Mouse (Mus musculus) kidney, postnatal 0 days (tissue): ENCODE data around the gene Samd14. TPM values are rescaled to one million over a fixed set of nuclear protein-coding genes. Genes with fewer than 3 reads are reported as not detected.

ENCODE experiments used
- ATAC-seq: fragments of 200-750 bp; cut with Nextera tagmentation; replicated peaks from 2 replicates; pipeline ENCODE4 v1.8.0; 2017; ENCODE audit warnings: low read depth, moderate number of reproducible peaks, moderate TSS enrichment, moderate library complexity; ENCODE audit not compliant: low FRiP score
- DNase-seq: peaks from one replicate; pipeline ENCODE4 v3.0.0-alpha.2; 2016; ENCODE audit warnings: low spot score
- H3K27ac ChIP-seq: fragments of 300-500 bp; sonication (generic); 2 replicates; pipeline ENCODE4 v1.5.1; 2014; ENCODE audit warnings: mild to moderate bottlenecking
- H3K27me3 ChIP-seq: fragments of 300-500 bp; sonication (generic); 2 replicates; pipeline ENCODE4 v1.6.1; 2014; ENCODE audit warnings: low read length, mixed read lengths; ENCODE audit not compliant: insufficient read depth
- H3K36me3 ChIP-seq: fragments of 300-500 bp; sonication (generic); 2 replicates; pipeline ENCODE4 v1.6.1; 2014; ENCODE audit warnings: low read length, mixed read lengths; ENCODE audit not compliant: insufficient read depth
- H3K4me1 ChIP-seq: fragments of 300-500 bp; sonication (generic); replicated peaks from 2 replicates; pipeline ENCODE4 v1.6.1; 2014; ENCODE audit warnings: antibody characterized with exemption, low read length, mixed read lengths; ENCODE audit not compliant: insufficient read depth
- H3K4me2 ChIP-seq: fragments of 300-500 bp; sonication (generic); 2 replicates; pipeline ENCODE4 v1.6.1; 2014; ENCODE audit warnings: mild to moderate bottlenecking, low read length, moderate library complexity, mixed read lengths
- H3K4me3 ChIP-seq: fragments of 300-500 bp; sonication (generic); replicated peaks from 2 replicates; pipeline ENCODE4 v1.5.1; 2014; ENCODE audit warnings: low read depth, low read length
- H3K9ac ChIP-seq: fragments of 300-500 bp; sonication (generic); 2 replicates; pipeline ENCODE4 v1.6.1; 2014; ENCODE audit warnings: low read depth, low read length
- H3K9me3 ChIP-seq: fragments of 300-500 bp; sonication (generic); replicated peaks from 2 replicates; pipeline ENCODE4 v1.6.1; 2016; ENCODE audit warnings: low read length, inconsistent platforms, mixed read lengths
- CTCF ChIP-seq: IDR thresholded peaks from 2 replicates; pipeline ENCODE4 v1.5.1; 2016; ENCODE audit warnings: antibody characterized with exemption, low read depth, mild to moderate bottlenecking, moderate library complexity
- WGBS: fragments of 180-500 bp; shearing (Covaris S2); extraction: QIAGEN DNeasy Blood & Tissue Kit; methylation state at CpG from one replicate; pipeline ENCODE4 v1.1.7; 2014; 5-methylcytosine and 5-hydroxymethylcytosine counted together
- polyA plus RNA-seq: library from polyadenylated mRNA; unstranded; fragments of >200 nt; fragmentation: Nextera tagmentation; extraction: Ambion mirVana; gene quantifications from 2 replicates; pipeline ENCODE4 v1.2.1, GENCODE M21; 2015

The Samd14 gene
- polyA plus RNA-seq, 1 experiment from 2014 or later = 13.1 TPM

- Histone ChIP-seq H3K27me3 (no peaks in the 10 kb centered on the region), H3K4me2 (no peak overlapping the region), H3K4me3 (no peak overlapping the region), H3K9me3 (no peaks in the 10 kb centered on the region), H3K9ac (no peak overlapping the region), H3K36me3 (no peaks in the 10 kb centered on the region), H3K27ac (no peak overlapping the region), H3K4me1 (no peaks in the 10 kb centered on the region)
- WGBS = 64% methylated on average over 16 of the region's 16 CpGs
- no peak for ATAC-seq
- TF ChIP-seq CTCF = no peak
- DNase-seq = no peak
Measured at GRCm38 (mm10) chr11:94971895-94972615, 37.6 kb upstream of the Samd14 start.

DNA sequence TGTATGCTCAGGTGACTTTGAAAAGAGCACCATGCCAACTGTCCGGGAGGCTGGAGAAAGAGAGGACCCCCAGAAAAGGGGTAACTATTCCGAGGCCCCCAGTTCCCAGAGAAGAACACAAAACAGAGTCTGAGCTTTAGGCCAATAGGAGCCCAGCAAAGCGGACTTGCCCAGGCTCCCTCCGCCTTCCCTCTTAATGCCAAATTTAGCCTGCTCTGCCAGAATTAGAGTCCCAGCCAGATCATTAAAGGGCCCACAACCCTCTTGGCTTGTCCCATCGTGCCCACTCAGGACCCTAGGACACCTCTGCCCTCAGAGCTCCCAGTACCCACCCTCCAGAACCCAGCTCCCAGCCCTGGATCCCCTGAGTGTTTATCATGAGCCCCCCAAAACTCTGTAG lies 36.8 kb upstream of the Samd14 start:
- TF ChIP-seq CTCF = no peak
- Histone ChIP-seq H3K4me2 (no peak overlapping the region), H3K9me3 (no peaks in the 10 kb centered on the region), H3K27me3 (no peaks in the 10 kb centered on the region), H3K9ac (no peak overlapping the region), H3K4me1 (no peaks in the 10 kb centered on the region), H3K36me3 (no peaks in the 10 kb centered on the region), H3K4me3 (no peak overlapping the region), H3K27ac (no peak overlapping the region)
- DNase-seq = no peak
- WGBS = 72% methylated on average over 5 of the region's 5 CpGs
- ATAC-seq = no peak

- TF ChIP-seq CTCF = no peak
- no peaks in the 10 kb centered on the region for H3K27me3 ChIP-seq
- 57% methylated on average over 4 of the region's 4 CpGs for WGBS
Measured at GRCm38 (mm10) chr11:94973313-94973712, 36.4 kb upstream of the Samd14 start.

DNA sequence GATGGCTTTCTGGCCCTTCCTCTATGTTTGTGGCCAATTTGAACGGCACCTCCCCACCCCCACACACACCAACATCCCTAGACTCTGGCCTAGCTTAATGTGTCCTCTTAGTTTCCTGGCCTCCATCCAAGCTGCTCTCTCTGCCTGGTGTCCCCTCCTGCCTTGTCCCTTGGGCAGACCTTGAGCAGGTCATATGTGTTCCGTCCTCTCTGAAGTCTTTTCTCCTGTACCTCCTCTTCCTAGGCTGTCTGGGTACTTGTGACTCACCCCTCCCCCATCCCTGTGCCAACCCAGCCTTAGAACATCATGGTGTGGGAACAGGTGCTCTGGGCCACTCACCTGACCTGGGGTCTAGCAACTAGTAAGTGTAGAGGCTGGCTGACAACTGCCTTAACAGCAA lies 34.7 kb upstream of the Samd14 start:
- no peak overlapping the region for H3K4me2 ChIP-seq
- WGBS = 62% methylated on average over 2 of the region's 2 CpGs
- H3K4me3 ChIP-seq = no peak overlapping the region
- no peaks in the 10 kb centered on the region for H3K9me3 ChIP-seq
- ATAC-seq (no peak), DNase-seq (no peak)
- H3K9ac ChIP-seq = no peak overlapping the region
- H3K36me3 ChIP-seq = no peaks in the 10 kb centered on the region
- H3K4me1 ChIP-seq = no peaks in the 10 kb centered on the region
- TF ChIP-seq CTCF = no peak
- H3K27me3 ChIP-seq = no peaks in the 10 kb centered on the region
- H3K27ac ChIP-seq = no peak overlapping the region

More at GRCm38 (mm10) chr11:94973313-94973712, 36.4 kb upstream of the Samd14 start:
- ATAC-seq = no peak
- no peaks in the 10 kb centered on the region for H3K4me1 ChIP-seq
- no peak for DNase-seq
- no peak overlapping the region for H3K27ac ChIP-seq
- H3K9ac ChIP-seq = no peak overlapping the region
- no peak overlapping the region for H3K4me3 ChIP-seq
- no peaks in the 10 kb centered on the region for H3K9me3 ChIP-seq
- H3K4me2 ChIP-seq = no peak overlapping the region
- no peaks in the 10 kb centered on the region for H3K36me3 ChIP-seq

DNA sequence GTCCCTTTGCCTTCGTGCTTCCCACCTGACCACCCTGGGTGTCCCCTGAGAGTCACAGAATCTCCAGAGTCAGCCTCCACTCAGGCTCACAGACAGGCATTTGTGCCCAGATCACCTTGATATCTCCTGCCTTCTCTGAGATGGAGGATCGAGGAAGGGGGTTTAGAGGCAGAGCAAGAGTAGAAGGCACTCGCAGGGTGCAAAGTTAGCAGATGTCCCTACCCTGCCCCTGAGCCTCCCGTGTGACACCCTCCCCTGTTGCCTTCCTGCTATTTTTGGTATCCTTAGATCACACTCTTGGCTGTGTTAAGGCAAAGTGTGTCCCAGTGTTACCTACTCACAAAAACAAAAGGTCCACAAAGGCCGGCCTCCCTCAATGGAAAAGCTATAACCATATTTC lies 33.5 kb upstream of the Samd14 start, which contains the start of gene Sgca:
Gene Sgca, minus strand, starts transcription at position 129 of the 400 bp plus-strand sequence.
- no peaks in the 10 kb centered on the region for H3K27me3 ChIP-seq
- WGBS = 70% methylated on average over 5 of the region's 5 CpGs
- H3K36me3 ChIP-seq = no peaks in the 10 kb centered on the region
- no peak within 1 kb of the TSS for H3K4me3 ChIP-seq
- H3K9ac ChIP-seq = no peak within 1 kb of the TSS
- H3K9me3 ChIP-seq = no peaks in the 10 kb centered on the region
- TF ChIP-seq CTCF = no peak
- DNase-seq (no peak), ATAC-seq (no peak)
- H3K27ac ChIP-seq = no peak within 1 kb of the TSS
- no peak within 1 kb of the TSS for H3K4me2 ChIP-seq
- H3K4me1 ChIP-seq = no peaks in the 10 kb centered on the region

GRCm38 (mm10) chr11:94978178-94978915 lies 31.3 kb upstream of the Samd14 start:
- Histone ChIP-seq H3K36me3 (no peaks in the 10 kb centered on the region), H3K4me1 (no peaks in the 10 kb centered on the region), H3K9ac (no peak overlapping the region), H3K27me3 (no peaks in the 10 kb centered on the region), H3K4me3 (no peak overlapping the region), H3K9me3 (no peaks in the 10 kb centered on the region), H3K4me2 (peak overlapping the region; percentile 41; the same call in 1 of the 2 replicates), H3K27ac (no peak overlapping the region)
- no peak for ATAC-seq
- WGBS = 48% methylated on average over 9 of the region's 9 CpGs
- DNase-seq = no peak
- TF ChIP-seq CTCF = no peak
